Mouse (Mus musculus): ENCODE results near the gene Wfikkn1. TPM values are rescaled to one million over a fixed set of nuclear protein-coding genes. Genes with fewer than 3 reads are reported as not detected.
A peak's percentile ranks its signal among the peaks of the same experiment; 100 is the strongest.

Wfikkn1 gene
- polyA plus RNA-seq (2012; fragmentation: generic; extraction: Trizol), result 0.25 TPM

DNA sequence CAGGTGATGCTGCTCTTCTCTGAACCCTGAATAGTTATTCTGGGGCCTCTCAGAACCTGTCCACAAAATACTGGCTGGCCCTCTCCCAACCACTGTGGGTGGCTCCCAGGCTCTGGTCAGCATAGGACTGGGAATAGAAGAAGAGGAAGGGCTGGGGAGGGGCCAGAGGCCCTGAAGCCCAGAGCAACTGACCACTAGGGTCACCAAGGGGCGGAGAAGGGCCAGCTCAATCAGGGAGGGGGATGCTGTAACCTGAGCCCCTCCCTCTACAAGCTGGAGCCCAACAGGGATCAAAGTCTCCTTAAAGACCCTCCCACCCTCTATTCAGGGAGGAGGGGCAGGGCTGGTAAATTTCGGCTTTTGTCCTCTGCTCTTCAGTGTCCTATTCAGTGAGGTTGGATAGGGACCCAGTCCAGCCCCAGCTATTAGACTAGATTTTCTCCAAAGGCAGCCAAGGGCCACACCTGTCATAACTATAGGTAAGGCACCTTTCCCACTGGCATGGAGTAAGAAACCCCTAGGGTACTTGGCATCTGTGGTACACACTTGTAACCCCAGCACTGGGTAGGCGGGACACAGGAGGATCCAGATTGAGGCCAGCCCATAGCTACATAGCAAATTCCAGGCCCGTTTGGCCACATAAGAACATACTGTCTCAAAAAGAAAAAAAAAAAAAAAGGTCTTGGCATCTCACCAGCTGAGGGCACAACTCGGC, at the start of gene Wfikkn1:
TSS of gene Wfikkn1 (minus strand) at position 663 of the 715 bp plus-strand sequence.
- no peak for TF ChIP-seq SRF (IDR thresholded peaks at IDR 0.05; ENCODE audit: control insufficient read depth, insufficient read length, low read depth)
- TF ChIP-seq USF1 (IDR thresholded peaks at IDR 0.05; ENCODE audit: low read depth), result no peak
- no peak for TF ChIP-seq TCF3 (IDR thresholded peaks at IDR 0.05; ENCODE audit: insufficient read length, low read depth)
- TF ChIP-seq E2F4 (IDR thresholded peaks at IDR 0.05; ENCODE audit: insufficient read depth), result no peak
- no peak for TF ChIP-seq POLR2AphosphoS2 (IDR thresholded peaks at IDR 0.05; ENCODE audit: insufficient read length, low read depth)
- TF ChIP-seq MYOD1 (IDR thresholded peaks at IDR 0.05; ENCODE audit: control insufficient read depth in 1 of 3, insufficient read length in 2 of 3, low read depth in 2 of 3), result no peak
- TF ChIP-seq POLR2A (IDR thresholded peaks at IDR 0.05; ENCODE audit: insufficient read length, low read depth), result no peak
- TF ChIP-seq REST (IDR thresholded peaks at IDR 0.05; ENCODE audit: insufficient read depth, insufficient read length), result no peak
- no peak for TF ChIP-seq CEBPB (IDR thresholded peaks at IDR 0.05; ENCODE audit: insufficient read depth, poor library complexity, severe bottlenecking)
- no peak for TF ChIP-seq MAX (IDR thresholded peaks at IDR 0.05; ENCODE audit: low read depth)
- no peak for TF ChIP-seq TCF12 (IDR thresholded peaks at IDR 0.05; ENCODE audit: insufficient read depth, poor library complexity, severe bottlenecking)
- no peak for TF ChIP-seq MYOG (IDR thresholded peaks at IDR 0.05; ENCODE audit: control insufficient read depth in 1 of 3, insufficient read depth in 1 of 3, insufficient read length in 2 of 3, low read depth in 2 of 3)
- no peak within 1 kb of the TSS for H3K4me2 ChIP-seq (ENCODE audit: low read depth)
- H3K79me2 ChIP-seq (ENCODE audit: control insufficient read depth, insufficient read depth), result peaks cover 4% of the 10 kb centered on the region
- no peak within 1 kb of the TSS for H3ac ChIP-seq (ENCODE audit: control insufficient read depth, insufficient read length)
- H3K27me3 ChIP-seq (ENCODE audit: control insufficient read depth, insufficient read depth, insufficient read length), result no peaks in the 10 kb centered on the region
- no peaks in the 10 kb centered on the region for H3K36me3 ChIP-seq (ENCODE audit: control insufficient read depth, insufficient read depth)
- H3K4me3 ChIP-seq, result no peak within 1 kb of the TSS

DNA sequence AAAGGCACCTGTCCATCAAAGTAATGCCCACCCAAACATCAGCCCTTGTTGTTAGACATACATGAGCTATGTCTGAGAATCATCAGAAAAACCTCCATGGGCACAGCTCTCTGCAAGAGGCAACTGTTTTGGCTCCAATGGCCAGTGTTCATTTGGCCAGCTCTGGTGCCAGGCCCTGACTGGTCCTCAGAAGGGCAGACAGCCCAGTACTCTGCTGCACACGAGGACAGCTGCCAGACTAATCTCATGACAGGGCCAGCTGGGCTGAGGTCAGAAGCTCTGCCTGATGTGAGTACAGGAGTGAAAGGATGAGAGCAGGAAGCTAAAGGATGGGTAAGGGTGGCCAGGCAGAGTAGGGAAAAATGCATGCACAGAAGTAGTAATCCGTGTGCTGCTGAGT, 44.7 kb upstream of the Wfikkn1 start:
- Histone ChIP-seq H3K36me3 (ENCODE audit: control insufficient read depth, insufficient read depth) (peaks cover 11% of the 10 kb centered on the region), H3K79me2 (ENCODE audit: control insufficient read depth, insufficient read depth) (no peaks in the 10 kb centered on the region), H3K4me3 (no peak overlapping the region), H3K4me2 (ENCODE audit: low read depth) (no peak overlapping the region), H3ac (ENCODE audit: control insufficient read depth, insufficient read length) (no peak overlapping the region), H3K27me3 (ENCODE audit: control insufficient read depth, insufficient read depth, insufficient read length) (no peaks in the 10 kb centered on the region)
- peak; percentile 55 for TF ChIP-seq TCF12 (IDR thresholded peaks at IDR 0.05; ENCODE audit: insufficient read depth, poor library complexity, severe bottlenecking)
- TF ChIP-seq SRF (IDR thresholded peaks at IDR 0.05; ENCODE audit: control insufficient read depth, insufficient read length, low read depth), result peak; percentile 17
- TF ChIP-seq USF1 (IDR thresholded peaks at IDR 0.05; ENCODE audit: low read depth), result no peak
- peak; percentile 71 for TF ChIP-seq TCF3 (IDR thresholded peaks at IDR 0.05; ENCODE audit: insufficient read length, low read depth)
- peak; percentile 92 to 97 (median 94) for TF ChIP-seq MYOD1 (IDR thresholded peaks at IDR 0.05; ENCODE audit: control insufficient read depth in 1 of 3, insufficient read length in 2 of 3, low read depth in 2 of 3)
- TF ChIP-seq MAX (IDR thresholded peaks at IDR 0.05; ENCODE audit: low read depth), result no peak
- TF ChIP-seq MYOG (IDR thresholded peaks at IDR 0.05; ENCODE audit: control insufficient read depth in 1 of 3, insufficient read depth in 1 of 3, insufficient read length in 2 of 3, low read depth in 2 of 3), result peak; percentile 82 to 93 (median 84)

DNA sequence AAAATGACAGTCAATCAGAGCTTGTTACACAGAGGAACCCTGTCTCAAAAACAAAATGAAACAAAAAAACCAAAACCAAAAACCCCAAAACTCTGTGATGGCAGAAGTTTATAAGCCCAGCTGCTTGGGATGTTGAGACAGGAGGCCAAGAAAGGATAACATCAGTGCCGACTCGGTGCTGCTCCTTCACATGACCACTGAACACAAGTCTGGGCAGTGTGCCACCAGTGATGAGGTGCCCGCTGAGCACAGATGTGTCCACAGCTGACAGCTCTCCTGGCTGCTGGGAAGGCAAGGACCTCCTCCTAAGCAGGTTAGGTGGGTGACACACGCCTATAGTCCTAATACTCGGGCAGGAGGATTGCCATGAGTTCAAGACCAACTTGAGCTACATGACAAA, 41.5 kb upstream of the Wfikkn1 start:
- Histone ChIP-seq H3K4me3 (no peak overlapping the region), H3K79me2 (ENCODE audit: control insufficient read depth, insufficient read depth) (peaks cover 16% of the 10 kb centered on the region), H3K27me3 (ENCODE audit: control insufficient read depth, insufficient read depth, insufficient read length) (no peaks in the 10 kb centered on the region), H3ac (ENCODE audit: control insufficient read depth, insufficient read length) (no peak overlapping the region), H3K4me2 (ENCODE audit: low read depth) (no peak overlapping the region), H3K36me3 (ENCODE audit: control insufficient read depth, insufficient read depth) (no peaks in the 10 kb centered on the region)
- TF ChIP-seq USF1 (IDR thresholded peaks at IDR 0.05; ENCODE audit: low read depth), result no peak

DNA sequence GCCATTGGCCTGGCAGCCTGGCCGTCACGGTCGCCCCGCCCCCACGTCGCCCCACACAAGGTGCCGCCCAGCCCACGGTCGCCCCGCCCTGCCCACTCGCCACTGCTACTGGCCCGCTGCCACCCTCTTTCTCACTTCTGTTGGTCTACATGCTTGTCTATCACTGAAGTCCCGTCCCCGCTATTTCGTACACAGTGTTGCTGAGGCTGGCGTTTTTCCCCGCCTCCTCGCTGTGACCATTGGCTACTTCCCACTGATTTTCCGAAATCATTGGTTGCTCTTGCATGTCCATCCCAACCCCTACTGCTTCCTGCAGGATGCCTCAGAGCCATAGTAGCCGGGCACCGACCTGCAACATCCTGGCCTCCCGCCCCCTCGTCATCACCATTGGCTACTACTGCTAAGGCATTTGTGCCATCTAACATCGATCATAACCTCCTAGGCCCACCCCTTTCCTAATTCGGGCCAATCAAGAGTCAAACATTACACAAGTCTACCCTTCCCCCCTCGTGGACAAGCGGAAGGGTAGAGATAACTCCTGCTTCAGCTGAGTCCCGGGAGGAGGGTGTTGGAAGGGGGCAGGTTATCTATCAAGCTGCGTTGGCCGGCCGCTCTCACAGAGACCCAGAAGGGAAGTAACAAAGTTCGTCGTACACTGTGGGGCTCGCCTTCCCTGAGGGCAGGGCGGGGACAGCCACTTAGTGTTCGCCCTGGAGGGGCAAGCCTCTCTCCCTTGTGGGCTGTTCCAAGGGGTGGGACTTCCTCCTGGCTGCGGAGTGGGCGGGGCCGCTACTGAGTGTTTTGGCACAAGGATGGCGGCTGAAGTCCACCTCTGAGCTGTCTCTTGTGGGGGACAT, 39.4 kb upstream of the Wfikkn1 start:
- H3K4me2 ChIP-seq (ENCODE audit: low read depth), result peak overlapping the region; percentile 79
- peaks cover 33% of the 10 kb centered on the region for H3K79me2 ChIP-seq (ENCODE audit: control insufficient read depth, insufficient read depth)
- peak overlapping the region; percentile 56 for H3K4me3 ChIP-seq
- peak; percentile 80 for TF ChIP-seq POLR2AphosphoS2 (IDR thresholded peaks at IDR 0.05; ENCODE audit: insufficient read length, low read depth)
- peak; percentile 64 for TF ChIP-seq POLR2A (IDR thresholded peaks at IDR 0.05; ENCODE audit: insufficient read length, low read depth)
- TF ChIP-seq MAX (IDR thresholded peaks at IDR 0.05; ENCODE audit: low read depth), result no peak
- TF ChIP-seq E2F4 (IDR thresholded peaks at IDR 0.05; ENCODE audit: insufficient read depth), result no peak
- no peak for TF ChIP-seq REST (IDR thresholded peaks at IDR 0.05; ENCODE audit: insufficient read depth, insufficient read length)
- TF ChIP-seq USF1 (IDR thresholded peaks at IDR 0.05; ENCODE audit: low read depth), result no peak
- TF ChIP-seq SRF (IDR thresholded peaks at IDR 0.05; ENCODE audit: control insufficient read depth, insufficient read length, low read depth), result peak; percentile 78
- TF ChIP-seq TCF3 (IDR thresholded peaks at IDR 0.05; ENCODE audit: insufficient read length, low read depth), result no peak
- no peak for TF ChIP-seq MYOG (IDR thresholded peaks at IDR 0.05; ENCODE audit: control insufficient read depth in 1 of 3, insufficient read depth in 1 of 3, insufficient read length in 2 of 3, low read depth in 2 of 3)
- no peak for TF ChIP-seq TCF12 (IDR thresholded peaks at IDR 0.05; ENCODE audit: insufficient read depth, poor library complexity, severe bottlenecking)
- no peak for TF ChIP-seq MYOD1 (IDR thresholded peaks at IDR 0.05; ENCODE audit: control insufficient read depth in 1 of 3, insufficient read length in 2 of 3, low read depth in 2 of 3)
- no peak for TF ChIP-seq CEBPB (IDR thresholded peaks at IDR 0.05; ENCODE audit: insufficient read depth, poor library complexity, severe bottlenecking)
- H3K36me3 ChIP-seq (ENCODE audit: control insufficient read depth, insufficient read depth), result no peaks in the 10 kb centered on the region
- H3K27me3 ChIP-seq (ENCODE audit: control insufficient read depth, insufficient read depth, insufficient read length), result no peaks in the 10 kb centered on the region
- peak overlapping the region; percentile 32 for H3ac ChIP-seq (ENCODE audit: control insufficient read depth, insufficient read length)

Measured in myocyte (in vitro differentiated cells).